Mouse (Mus musculus): ENCODE data around the gene Rpl23a.
A peak's percentile ranks its signal among the peaks of the same experiment; 100 is the strongest.

Rpl23a gene

GRCm38 (mm10) chr11:78182961-78183844, at the start of gene Rpl23a:
Gene Rpl23a (minus strand): TSS chr11:78183584.
- DNase-seq (ENCODE audit: low spot score in 2 of 2) = peak; percentile 83 to 85

DNA sequence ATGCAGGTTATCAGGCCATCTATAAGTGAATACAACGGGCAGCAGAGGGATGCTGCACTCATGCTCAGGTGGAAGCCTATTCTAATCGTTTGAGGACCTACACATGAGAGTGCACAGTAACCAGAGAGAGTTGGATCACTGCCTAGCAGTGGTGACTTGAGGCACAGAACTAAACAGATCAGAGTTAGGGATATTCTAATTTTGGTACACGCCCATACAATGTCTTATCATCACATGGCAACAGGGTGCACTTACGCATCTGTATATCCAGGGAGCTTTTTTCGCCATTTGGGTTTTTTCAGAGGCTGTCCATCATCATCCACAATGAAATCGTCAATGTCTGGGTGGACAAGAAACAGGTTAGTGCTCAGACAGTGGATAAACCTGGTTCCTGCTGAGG, 48.1 kb upstream of the Rpl23a start:
- DNase-seq (ENCODE audit: low spot score in 2 of 2) = no peak

- DNase-seq (ENCODE audit: low spot score in 2 of 2) = no peak
Measured at GRCm38 (mm10) chr11:78223586-78223985, 40.2 kb upstream of the Rpl23a start.

DNA sequence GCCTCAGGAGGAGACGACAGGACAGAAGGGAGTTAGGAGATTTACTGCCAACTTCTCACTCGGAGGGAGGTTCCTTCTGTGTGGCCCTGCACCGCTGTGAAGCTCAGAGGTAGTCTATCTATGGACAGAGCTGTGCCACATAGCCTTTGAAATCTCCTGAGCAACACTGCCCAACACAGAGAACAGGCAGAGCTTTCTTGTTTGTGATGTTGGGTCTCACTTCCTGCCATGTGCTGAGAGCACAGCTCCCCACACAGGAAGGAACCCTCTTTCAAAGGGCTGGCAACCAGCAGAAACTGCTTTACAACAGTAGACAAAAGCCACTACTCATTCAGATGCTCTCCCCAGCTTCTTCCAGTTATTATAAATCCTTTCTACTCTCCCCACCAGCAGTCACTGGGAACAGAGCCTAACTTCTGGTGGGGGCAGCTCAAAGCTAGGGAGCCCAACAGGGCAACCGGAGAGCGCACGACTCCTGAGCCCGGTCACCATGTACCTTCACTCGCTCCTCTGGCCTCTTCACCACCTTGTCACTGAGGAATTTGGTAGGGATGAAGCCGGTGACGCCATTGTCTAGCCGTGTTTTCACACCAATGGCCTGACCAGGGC, 32.4 kb upstream of the Rpl23a start:
- no peak for DNase-seq (ENCODE audit: low spot score in 2 of 2)

- no peak for DNase-seq (ENCODE audit: low spot score in 2 of 2)
Measured at GRCm38 (mm10) chr11:78213086-78213817, 29.9 kb upstream of the Rpl23a start.

GRCm38 (mm10) chr11:78211513-78211912, 28.1 kb upstream of the Rpl23a start:
- no peak for DNase-seq (ENCODE audit: low spot score in 2 of 2)

DNA sequence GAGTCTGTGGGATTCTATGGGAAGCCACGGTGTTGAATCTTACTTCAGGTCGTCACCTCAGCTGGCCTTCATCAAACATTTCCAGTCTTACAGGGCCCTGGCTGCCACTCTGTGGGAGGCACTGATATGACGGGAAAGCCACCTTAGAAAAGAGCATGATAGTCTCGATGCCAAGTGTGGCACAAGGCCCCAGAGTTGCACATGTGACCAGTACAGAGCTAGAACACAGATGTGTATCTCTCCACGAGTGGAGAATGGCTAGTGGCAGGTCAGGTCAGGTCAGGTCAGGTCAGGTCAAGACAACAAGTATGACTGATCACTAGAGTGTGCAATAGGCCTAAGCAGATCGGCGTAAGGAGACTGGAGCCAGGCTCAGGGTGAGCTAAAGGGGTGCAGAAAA, 27.2 kb upstream of the Rpl23a start:
- no peak for DNase-seq (ENCODE audit: low spot score in 2 of 2)

DNA sequence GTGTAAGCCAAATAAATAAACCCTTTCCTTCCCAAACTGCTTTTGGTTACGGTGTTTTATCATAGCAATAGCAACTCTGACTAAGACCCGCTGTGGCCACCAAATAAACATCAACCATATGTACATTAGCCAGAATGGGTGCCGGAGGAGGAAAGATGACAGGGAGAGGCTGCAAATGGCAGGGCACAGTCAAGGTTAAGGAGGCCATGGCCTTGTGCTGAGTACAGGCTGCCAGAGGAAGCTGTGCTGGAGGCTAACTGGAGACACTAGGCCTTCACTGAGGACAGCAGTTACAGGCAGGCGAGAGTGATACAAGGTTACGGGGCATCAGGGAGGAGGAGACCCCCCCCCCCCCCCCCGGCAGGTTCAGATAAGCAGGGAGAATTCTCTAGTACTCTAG, 26.5 kb upstream of the Rpl23a start:
- DNase-seq (ENCODE audit: low spot score in 2 of 2) = no peak

DNA sequence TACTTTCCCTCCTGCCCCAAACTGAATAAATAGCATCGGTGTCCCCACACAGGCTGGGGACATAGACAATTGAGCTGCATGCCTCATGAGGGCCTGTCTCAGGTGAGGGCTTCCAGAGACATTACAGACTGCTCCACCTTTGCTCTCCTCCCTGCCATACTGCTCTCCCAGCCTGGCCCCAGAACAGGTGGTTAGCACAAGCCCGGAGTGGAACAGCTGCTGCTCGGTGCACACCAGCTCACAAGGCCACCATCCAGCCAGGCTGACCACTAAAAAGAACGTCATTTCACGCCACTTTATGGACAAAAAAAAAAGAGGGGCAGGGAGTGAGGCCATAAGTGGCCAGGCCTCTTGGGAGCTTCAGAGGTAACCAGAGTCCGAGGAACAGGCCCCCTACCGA, 23.8 kb upstream of the Rpl23a start:
- no peak for DNase-seq (ENCODE audit: low spot score in 2 of 2)

DNA sequence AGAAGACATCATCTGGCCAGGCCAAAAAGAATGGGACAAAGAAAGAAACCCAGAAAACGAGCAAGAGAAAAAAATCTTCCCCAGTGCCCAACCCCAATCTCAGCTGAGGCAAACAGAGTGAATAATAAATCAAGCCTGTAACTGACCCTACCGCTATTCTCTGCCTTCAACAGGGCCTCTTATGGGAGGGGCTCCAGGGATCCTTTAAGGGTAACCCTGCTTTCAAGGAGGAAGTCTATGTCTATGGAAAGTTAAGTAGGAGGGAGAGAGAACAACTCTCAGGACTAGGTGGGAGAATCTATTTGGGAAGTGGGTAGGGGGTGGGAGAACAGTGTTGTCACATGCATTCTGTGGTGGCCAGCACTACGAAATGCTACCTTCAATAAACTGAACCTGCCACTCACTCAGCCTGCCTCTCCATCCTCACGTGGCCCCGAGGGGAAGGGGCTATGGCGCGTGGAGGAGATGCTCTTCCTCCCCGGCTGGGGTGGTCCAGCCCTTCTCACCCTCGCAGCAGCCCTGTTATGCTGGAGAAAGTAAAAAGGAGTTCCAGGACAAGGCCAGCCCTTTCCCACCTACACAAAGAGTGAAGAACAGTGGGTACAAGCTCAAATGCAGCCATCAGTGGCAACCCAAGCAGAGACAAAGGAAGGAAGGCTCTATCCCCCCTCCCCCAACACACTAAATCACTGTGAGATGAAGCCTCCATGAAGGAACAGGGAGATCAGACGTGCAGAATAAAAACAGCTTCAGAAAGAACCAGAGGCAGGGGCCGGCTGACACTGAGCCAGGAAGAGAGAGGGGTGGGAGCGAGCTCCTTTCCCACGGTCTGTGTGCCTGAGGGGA, 22.2 kb upstream of the Rpl23a start:
- DNase-seq (ENCODE audit: low spot score in 2 of 2) = no peak

- no peak for DNase-seq (ENCODE audit: low spot score in 2 of 2)
Measured at GRCm38 (mm10) chr11:78204287-78204686, 20.9 kb upstream of the Rpl23a start.

- no peak for DNase-seq (ENCODE audit: low spot score in 2 of 2)
Measured at GRCm38 (mm10) chr11:78202372-78202771, 19.0 kb upstream of the Rpl23a start.

GRCm38 (mm10) chr11:78195101-78195863, 11.9 kb upstream of the Rpl23a start:
- DNase-seq (ENCODE audit: low spot score in 2 of 2) = no peak

- no peak for DNase-seq (ENCODE audit: low spot score in 2 of 2)
Measured at GRCm38 (mm10) chr11:78194411-78195100, 11.2 kb upstream of the Rpl23a start.

DNA sequence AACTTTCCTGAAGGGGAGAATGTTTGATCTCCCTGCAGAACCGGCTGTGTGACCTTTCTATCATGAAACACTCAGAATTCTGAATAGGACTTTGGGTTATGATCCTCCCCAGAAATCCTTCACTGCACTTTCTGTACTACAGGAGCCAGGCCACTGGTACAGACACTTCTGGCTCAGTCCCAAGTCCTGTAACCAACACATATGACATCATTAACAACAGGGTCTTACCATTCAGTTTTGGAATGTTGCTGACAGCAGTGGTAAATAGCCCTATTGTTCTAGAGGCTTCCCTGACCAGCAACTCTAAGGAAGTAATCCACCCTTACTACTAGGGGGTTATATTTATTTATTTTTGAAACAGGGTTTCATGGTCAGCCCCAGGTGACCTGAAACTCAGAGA, 9.7 kb upstream of the Rpl23a start, which contains the start of gene Proca1:
Gene Proca1, plus strand, starts transcription at position 280 of the 400 bp plus-strand sequence.
- DNase-seq (ENCODE audit: low spot score in 2 of 2) = no peak

DNA sequence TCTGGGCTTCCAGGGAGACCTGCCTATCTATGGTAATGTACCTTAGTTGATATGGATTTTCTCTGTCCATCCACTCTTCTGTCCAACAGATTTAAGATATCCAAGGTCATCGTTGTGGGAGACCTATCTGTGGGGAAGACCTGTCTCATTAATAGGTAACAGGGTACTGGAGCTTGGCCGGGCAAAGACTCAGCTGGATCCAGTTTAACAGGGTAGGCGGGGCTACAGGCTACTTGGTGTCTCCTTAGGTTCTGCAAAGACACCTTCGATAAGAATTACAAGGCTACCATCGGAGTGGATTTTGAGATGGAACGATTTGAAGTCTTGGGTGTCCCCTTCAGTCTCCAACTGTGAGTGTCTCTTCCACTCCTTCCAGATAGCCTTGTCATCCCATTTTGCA, 6.7 kb upstream of the Rpl23a start:
- DNase-seq (ENCODE audit: low spot score in 2 of 2) = no peak

GRCm38 (mm10) chr11:78189234-78190040, 6.1 kb upstream of the Rpl23a start:
- peak; percentile 74 to 82 for DNase-seq (ENCODE audit: low spot score in 2 of 2)

- peak; percentile 73 for DNase-seq (ENCODE audit: low spot score in 2 of 2)
Measured at GRCm38 (mm10) chr11:78188331-78189233, 5.2 kb upstream of the Rpl23a start, which contains the start of gene Rab34. Gene Rab34 (plus strand): TSS chr11:78188430.
